Mouse (Mus musculus): ENCODE measurements around the gene Tm7sf2. TPM values are rescaled to one million over a fixed set of nuclear protein-coding genes. Genes with fewer than 3 reads are reported as not detected.

The Tm7sf2 gene
- polyA plus RNA-seq, 1 experiment, result 42.0 TPM

DNA sequence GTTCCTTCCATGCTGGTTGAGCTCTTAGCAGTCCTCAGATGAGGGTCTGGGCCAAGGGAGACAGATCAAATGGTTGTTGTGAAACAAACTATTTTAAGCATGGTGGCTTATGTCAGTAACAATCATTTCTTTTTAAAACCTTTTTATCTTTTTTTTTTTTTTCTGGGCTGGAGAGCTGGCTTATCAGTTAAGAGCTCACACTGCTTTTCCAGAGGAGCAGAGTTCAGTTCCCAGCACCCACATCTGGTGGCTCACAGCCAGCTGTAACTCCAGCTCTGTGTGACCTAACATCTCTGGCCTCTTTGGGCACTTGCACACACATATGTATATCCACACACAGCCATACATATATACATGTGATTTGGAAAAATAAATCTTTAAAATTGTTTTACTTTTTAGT lies 30.5 kb downstream of the Tm7sf2 start:
- TF ChIP-seq CTCF (IDR thresholded peaks at IDR 0.05; ENCODE audit: borderline replicate concordance, control insufficient read depth, extremely low read depth, insufficient read depth, low read length, poor library complexity) (no peak), POLR2A (IDR thresholded peaks at IDR 0.05; ENCODE audit: control insufficient read depth, extremely low read depth, insufficient read depth, low read length, poor library complexity) (no peak)
- no peak overlapping the region for H3K4me3 ChIP-seq (ENCODE audit: control insufficient read depth, insufficient read depth, low read length)
- no peaks in the 10 kb centered on the region for H3K4me1 ChIP-seq (replicated peaks; ENCODE audit: control insufficient read depth, insufficient read depth, low read length)
- no peaks in the 10 kb centered on the region for H3K27me3 ChIP-seq (ENCODE audit: control insufficient read depth, insufficient read depth, low read length)
- no peaks in the 10 kb centered on the region for H3K36me3 ChIP-seq (ENCODE audit: control insufficient read depth, insufficient read depth, low read length)
- DNase-seq, result no peak
- no peak overlapping the region for H3K27ac ChIP-seq (ENCODE audit: control insufficient read depth, insufficient read depth, low read length)

DNA sequence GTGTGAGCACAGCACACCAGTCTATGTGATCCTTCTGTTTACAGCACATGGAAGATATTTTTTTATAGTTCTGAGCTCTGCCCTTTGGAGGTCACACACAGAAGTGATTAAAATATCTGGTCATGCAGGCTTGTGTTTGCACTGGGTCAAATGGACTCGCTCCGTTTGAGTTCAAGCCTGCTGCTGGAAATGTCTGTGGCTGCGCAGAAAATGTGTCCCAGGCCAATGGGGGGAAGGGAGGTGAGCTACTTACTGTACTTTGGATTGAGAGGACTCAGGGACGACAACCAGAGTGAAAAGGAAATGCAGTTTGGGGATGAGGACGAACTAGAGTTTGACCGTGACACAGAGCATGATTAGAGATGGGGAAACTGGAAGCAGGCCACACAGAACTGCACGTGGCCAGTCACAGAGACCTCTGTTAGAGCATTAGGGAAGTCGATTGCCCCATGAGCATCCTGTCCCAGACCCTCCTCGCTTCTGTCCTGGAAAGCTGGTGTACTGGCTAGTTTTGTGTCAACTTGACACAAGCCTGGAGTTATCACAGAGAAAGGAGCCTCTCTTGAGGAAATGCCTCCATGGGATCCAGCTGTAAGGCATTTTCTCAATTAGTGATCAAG lies 32.1 kb downstream of the Tm7sf2 start:
- H3K4me1 ChIP-seq (replicated peaks; ENCODE audit: control insufficient read depth, insufficient read depth, low read length), result no peaks in the 10 kb centered on the region
- no peaks in the 10 kb centered on the region for H3K36me3 ChIP-seq (ENCODE audit: control insufficient read depth, insufficient read depth, low read length)
- no peaks in the 10 kb centered on the region for H3K27me3 ChIP-seq (ENCODE audit: control insufficient read depth, insufficient read depth, low read length)
- 68% methylated on average over 9 of the region's 9 CpGs for WGBS
- DNase-seq, result no peak
- TF ChIP-seq POLR2A (IDR thresholded peaks at IDR 0.05; ENCODE audit: control insufficient read depth, extremely low read depth, insufficient read depth, low read length, poor library complexity), result no peak
- no peak for TF ChIP-seq CTCF (IDR thresholded peaks at IDR 0.05; ENCODE audit: borderline replicate concordance, control insufficient read depth, extremely low read depth, insufficient read depth, low read length, poor library complexity)
- no peak overlapping the region for H3K27ac ChIP-seq (ENCODE audit: control insufficient read depth, insufficient read depth, low read length)
- no peak overlapping the region for H3K4me3 ChIP-seq (ENCODE audit: control insufficient read depth, insufficient read depth, low read length)

DNA sequence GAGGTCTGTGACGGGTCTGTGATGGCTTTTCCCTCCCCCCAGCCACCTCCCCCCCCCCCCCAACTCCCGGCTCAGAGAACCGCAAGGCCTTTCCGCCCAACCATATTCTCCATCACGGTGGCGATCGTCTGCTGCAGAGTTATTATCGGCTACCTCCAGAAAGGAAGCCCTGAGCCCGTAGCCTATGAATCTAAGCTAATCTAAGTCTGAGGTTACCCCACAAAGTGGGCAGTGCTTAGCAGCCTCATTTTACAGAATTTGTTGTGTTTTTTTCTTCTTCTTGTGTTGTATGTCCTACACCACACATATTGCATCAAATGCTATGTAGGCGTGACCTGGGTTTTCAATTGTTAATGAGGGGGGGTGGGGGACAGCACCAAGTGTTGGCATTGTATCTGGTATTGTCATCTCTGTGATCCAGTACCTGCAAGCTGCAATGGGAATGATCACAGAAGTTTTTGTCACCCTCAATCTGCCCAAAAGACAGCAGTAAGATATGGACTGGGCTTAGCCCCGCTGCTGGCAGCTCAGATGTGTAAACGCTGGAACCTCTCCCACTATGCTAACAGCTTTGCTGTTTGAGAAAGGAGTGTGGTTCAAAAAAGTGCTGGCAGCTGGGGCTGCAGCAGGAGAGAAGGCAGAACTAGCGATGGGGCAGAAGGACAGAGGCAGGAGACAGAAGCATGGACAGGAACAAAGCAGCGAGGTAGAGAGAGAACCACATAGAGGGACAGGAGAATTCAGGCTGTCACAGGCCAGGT lies 37.5 kb downstream of the Tm7sf2 start:
- 86% methylated on average over 14 of the region's 14 CpGs for WGBS
- no peak for TF ChIP-seq CTCF (IDR thresholded peaks at IDR 0.05; ENCODE audit: borderline replicate concordance, control insufficient read depth, extremely low read depth, insufficient read depth, low read length, poor library complexity)
- no peak for TF ChIP-seq POLR2A (IDR thresholded peaks at IDR 0.05; ENCODE audit: control insufficient read depth, extremely low read depth, insufficient read depth, low read length, poor library complexity)
- no peak overlapping the region for H3K4me3 ChIP-seq (ENCODE audit: control insufficient read depth, insufficient read depth, low read length)
- no peak overlapping the region for H3K27ac ChIP-seq (ENCODE audit: control insufficient read depth, insufficient read depth, low read length)
- no peaks in the 10 kb centered on the region for H3K4me1 ChIP-seq (replicated peaks; ENCODE audit: control insufficient read depth, insufficient read depth, low read length)
- H3K27me3 ChIP-seq (ENCODE audit: control insufficient read depth, insufficient read depth, low read length), result no peaks in the 10 kb centered on the region
- no peak for DNase-seq
- no peaks in the 10 kb centered on the region for H3K36me3 ChIP-seq (ENCODE audit: control insufficient read depth, insufficient read depth, low read length)

DNA sequence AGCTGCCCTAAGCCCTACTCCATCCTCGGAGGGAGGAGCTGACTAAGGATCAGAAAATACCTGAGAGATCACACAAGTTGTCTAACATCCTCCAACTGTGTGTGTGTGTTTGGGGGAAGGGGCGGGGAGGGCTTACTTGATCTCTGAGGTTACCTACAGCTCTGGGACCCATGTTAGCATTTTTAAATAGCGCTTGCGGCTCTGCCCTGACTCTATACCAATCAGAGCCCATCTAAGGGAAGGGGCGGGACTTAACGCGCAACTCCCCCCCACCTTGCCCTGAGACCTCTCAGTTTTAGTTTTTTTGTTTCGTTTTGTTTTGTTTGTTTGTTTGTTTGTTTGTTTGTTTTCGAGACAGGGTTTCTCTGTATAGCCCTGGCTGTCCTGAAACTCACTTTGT lies 38.7 kb downstream of the Tm7sf2 start:
- H3K4me3 ChIP-seq (ENCODE audit: control insufficient read depth, insufficient read depth, low read length), result no peak overlapping the region
- DNase-seq, result no peak
- WGBS, result 90% methylated on average over 9 of the region's 9 CpGs
- no peaks in the 10 kb centered on the region for H3K4me1 ChIP-seq (replicated peaks; ENCODE audit: control insufficient read depth, insufficient read depth, low read length)
- no peak overlapping the region for H3K27ac ChIP-seq (ENCODE audit: control insufficient read depth, insufficient read depth, low read length)
- no peaks in the 10 kb centered on the region for H3K27me3 ChIP-seq (ENCODE audit: control insufficient read depth, insufficient read depth, low read length)
- no peak for TF ChIP-seq CTCF (IDR thresholded peaks at IDR 0.05; ENCODE audit: borderline replicate concordance, control insufficient read depth, extremely low read depth, insufficient read depth, low read length, poor library complexity)
- no peak for TF ChIP-seq POLR2A (IDR thresholded peaks at IDR 0.05; ENCODE audit: control insufficient read depth, extremely low read depth, insufficient read depth, low read length, poor library complexity)
- no peaks in the 10 kb centered on the region for H3K36me3 ChIP-seq (ENCODE audit: control insufficient read depth, insufficient read depth, low read length)

DNA sequence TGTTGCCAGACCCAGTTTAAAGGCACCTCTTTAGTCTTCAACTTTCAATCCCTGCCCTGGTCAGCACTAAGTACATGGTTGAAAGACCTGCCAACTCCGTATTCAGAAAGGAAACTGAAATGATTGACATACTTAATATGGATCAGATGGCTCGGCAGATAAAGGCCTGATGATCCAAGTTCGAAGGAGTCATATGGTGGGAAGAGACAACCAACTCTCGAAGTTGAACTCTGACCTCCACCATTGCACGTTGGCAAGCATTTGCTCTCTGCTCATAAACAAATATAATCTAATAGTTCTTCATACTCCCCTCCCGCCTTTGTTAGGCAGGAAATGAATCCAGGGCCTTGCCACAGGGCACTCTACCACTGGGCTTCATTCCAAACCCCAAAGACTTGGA lies 39.2 kb downstream of the Tm7sf2 start:
- no peaks in the 10 kb centered on the region for H3K4me1 ChIP-seq (replicated peaks; ENCODE audit: control insufficient read depth, insufficient read depth, low read length)
- no peaks in the 10 kb centered on the region for H3K36me3 ChIP-seq (ENCODE audit: control insufficient read depth, insufficient read depth, low read length)
- H3K27me3 ChIP-seq (ENCODE audit: control insufficient read depth, insufficient read depth, low read length), result no peaks in the 10 kb centered on the region
- WGBS, result 92% methylated on average over 6 of the region's 6 CpGs
- no peak overlapping the region for H3K27ac ChIP-seq (ENCODE audit: control insufficient read depth, insufficient read depth, low read length)
- DNase-seq, result no peak
- H3K4me3 ChIP-seq (ENCODE audit: control insufficient read depth, insufficient read depth, low read length), result no peak overlapping the region
- no peak for TF ChIP-seq POLR2A (IDR thresholded peaks at IDR 0.05; ENCODE audit: control insufficient read depth, extremely low read depth, insufficient read depth, low read length, poor library complexity)
- TF ChIP-seq CTCF (IDR thresholded peaks at IDR 0.05; ENCODE audit: borderline replicate concordance, control insufficient read depth, extremely low read depth, insufficient read depth, low read length, poor library complexity), result no peak

DNA sequence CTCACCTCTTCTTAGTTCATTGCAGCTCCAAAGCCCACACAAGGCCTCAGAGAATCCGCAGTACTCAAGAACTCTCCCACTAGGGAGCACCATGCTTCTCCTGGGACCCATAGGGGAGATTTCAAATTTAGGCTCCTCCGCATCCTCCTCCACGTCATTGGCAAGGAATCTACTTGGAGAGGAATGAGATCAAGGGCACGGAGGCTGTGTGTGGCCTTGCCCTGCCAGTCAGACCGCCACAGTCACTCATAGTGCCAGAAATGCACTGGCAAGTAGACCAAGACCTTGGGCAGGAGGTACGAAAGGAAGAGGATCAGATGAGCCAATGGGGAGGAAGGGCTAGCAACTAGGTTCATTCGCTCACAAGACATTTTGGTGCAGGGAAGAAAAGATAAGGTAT lies 44.2 kb downstream of the Tm7sf2 start:
- no peak for TF ChIP-seq POLR2A (IDR thresholded peaks at IDR 0.05; ENCODE audit: control insufficient read depth, extremely low read depth, insufficient read depth, low read length, poor library complexity)
- TF ChIP-seq CTCF (IDR thresholded peaks at IDR 0.05; ENCODE audit: borderline replicate concordance, control insufficient read depth, extremely low read depth, insufficient read depth, low read length, poor library complexity), result no peak
- H3K27me3 ChIP-seq (ENCODE audit: control insufficient read depth, insufficient read depth, low read length), result no peaks in the 10 kb centered on the region
- H3K27ac ChIP-seq (ENCODE audit: control insufficient read depth, insufficient read depth, low read length), result no peak overlapping the region
- no peak overlapping the region for H3K4me3 ChIP-seq (ENCODE audit: control insufficient read depth, insufficient read depth, low read length)
- 93% methylated on average over 7 of the region's 7 CpGs for WGBS
- DNase-seq, result no peak
- no peaks in the 10 kb centered on the region for H3K36me3 ChIP-seq (ENCODE audit: control insufficient read depth, insufficient read depth, low read length)
- H3K4me1 ChIP-seq (replicated peaks; ENCODE audit: control insufficient read depth, insufficient read depth, low read length), result no peaks in the 10 kb centered on the region
